Mouse (Mus musculus) bone marrow macrophage, adult 2 months (primary cell): ENCODE results near the gene Zbed6. TPM values are rescaled to one million over a fixed set of nuclear protein-coding genes. Genes with fewer than 3 reads are reported as not detected.

ENCODE experiments used
- H3K27ac ChIP-seq: 2 replicates; pipeline ENCODE4 v1.5.1; 2012; ENCODE audit warnings: low read depth, low read length; ENCODE audit not compliant: insufficient read depth
- H3K4me1 ChIP-seq: 2 replicates; pipeline ENCODE4 v1.6.1; 2012; ENCODE audit warnings: low read length; ENCODE audit not compliant: control insufficient read depth, insufficient read depth
- H3K4me3 ChIP-seq: 2 replicates; pipeline ENCODE4 v1.5.1; 2012; ENCODE audit warnings: mild to moderate bottlenecking, low read length, moderate library complexity; ENCODE audit not compliant: insufficient read depth
- CTCF ChIP-seq: IDR thresholded peaks from 2 replicates; pipeline ENCODE4 v1.5.1; 2012; ENCODE audit warnings: low read depth, mild to moderate bottlenecking, low read length, moderate library complexity
- POLR2A ChIP-seq: IDR thresholded peaks from 2 replicates; pipeline ENCODE4 v1.6.1; 2012; ENCODE audit warnings: mild to moderate bottlenecking, low read depth, low read length, borderline replicate concordance
- polyA plus RNA-seq: library from polyadenylated mRNA; stranded (reverse); fragments of >200 nt; gene quantifications from 2 replicates; pipeline ENCODE4 v1.2.4, GENCODE M21; 2012; ENCODE audit not compliant: missing spikeins, insufficient read depth, insufficient read length

Gene Zbed6
- polyA plus RNA-seq, 1 experiment = 6.6 TPM

- Histone ChIP-seq H3K4me1 (no peaks in the 10 kb centered on the region), H3K4me3 (no peak overlapping the region), H3K27ac (no peak overlapping the region)
- TF ChIP-seq CTCF = no peak
- no peak for TF ChIP-seq POLR2A
Observed at GRCm38 (mm10) chr1:133632168-133632567, 28.5 kb downstream of the Zbed6 start.

- TF ChIP-seq POLR2A = no peak
- no peak for TF ChIP-seq CTCF
- H3K4me1 ChIP-seq = no peaks in the 10 kb centered on the region
- H3K4me3 ChIP-seq = no peak overlapping the region
- H3K27ac ChIP-seq = no peak overlapping the region
Observed at GRCm38 (mm10) chr1:133625052-133625451, 35.6 kb downstream of the Zbed6 start.

DNA sequence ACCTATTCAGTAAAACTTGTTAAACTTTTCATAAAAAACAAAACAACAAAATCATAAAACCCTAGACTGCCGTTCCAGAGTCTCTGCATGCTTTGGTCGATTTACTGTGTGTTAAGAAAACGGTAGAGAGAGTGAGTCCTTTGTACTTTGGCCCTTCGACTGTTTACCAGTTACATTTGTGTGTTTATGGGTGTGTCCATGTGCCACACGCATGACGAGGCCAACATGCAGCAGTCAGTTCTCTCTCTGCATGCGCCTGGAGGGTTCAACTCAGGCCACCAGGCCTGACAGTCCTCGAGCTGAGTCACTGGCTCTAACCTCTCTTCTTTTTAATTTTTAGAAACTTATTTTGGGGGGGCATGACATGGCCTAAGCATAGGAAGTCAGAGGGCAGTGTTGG, 42.4 kb downstream of the Zbed6 start:
- no peak for TF ChIP-seq CTCF
- TF ChIP-seq POLR2A = no peak
- Histone ChIP-seq H3K27ac (no peak overlapping the region), H3K4me3 (no peak overlapping the region), H3K4me1 (peaks cover 4% of the 10 kb centered on the region; the same call in 1 of the 2 replicates)

DNA sequence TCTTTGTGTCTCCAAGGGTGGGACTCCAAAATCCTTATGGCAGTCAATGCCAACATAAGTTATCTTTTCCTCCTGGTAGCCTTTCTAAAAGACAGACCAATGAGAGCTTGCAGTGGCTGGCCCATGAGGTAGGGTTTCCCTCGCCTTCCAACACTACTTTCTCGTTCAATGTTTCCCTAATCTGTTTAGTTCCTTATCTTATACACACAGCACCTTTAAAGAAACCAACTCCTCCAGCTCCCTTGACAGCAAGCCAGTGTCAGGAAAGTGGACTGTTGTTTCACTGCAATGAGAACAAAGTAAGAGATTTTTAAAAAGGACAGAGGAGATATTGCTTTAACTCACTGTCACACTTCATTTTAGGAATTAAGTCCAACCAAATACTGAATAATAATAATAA, 42.8 kb downstream of the Zbed6 start:
- peaks cover 4% of the 10 kb centered on the region; the same call in 1 of the 2 replicates for H3K4me1 ChIP-seq
- TF ChIP-seq CTCF (no peak), POLR2A (no peak)
- no peak overlapping the region for H3K4me3 ChIP-seq
- no peak overlapping the region for H3K27ac ChIP-seq

- TF ChIP-seq POLR2A (no peak), CTCF (no peak)
- Histone ChIP-seq H3K4me1 (peaks cover 4% of the 10 kb centered on the region; the same call in 1 of the 2 replicates), H3K27ac (no peak overlapping the region), H3K4me3 (no peak overlapping the region)
Observed at GRCm38 (mm10) chr1:133613817-133614216, 46.9 kb downstream of the Zbed6 start.

DNA sequence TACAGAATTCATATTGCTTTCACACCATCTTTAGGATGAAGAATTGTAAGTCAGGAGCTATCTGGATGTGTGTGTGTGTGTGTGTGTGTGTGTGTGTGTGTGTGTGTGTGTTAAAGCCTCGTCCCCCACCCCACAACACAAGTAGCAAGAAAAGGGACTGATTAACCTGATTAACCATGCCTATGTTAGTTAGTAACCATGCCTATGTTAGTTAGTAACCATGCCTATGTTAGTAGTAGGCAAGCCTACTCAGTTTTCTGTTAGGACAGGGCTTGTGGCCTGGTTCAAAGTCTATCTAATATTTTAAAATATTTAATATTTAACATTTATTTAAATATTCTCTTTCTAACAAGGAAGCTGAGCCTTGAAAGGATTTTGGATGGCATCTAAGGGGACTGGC, 49.2 kb downstream of the Zbed6 start:
- H3K4me1 ChIP-seq = peaks cover 4% of the 10 kb centered on the region; the same call in 1 of the 2 replicates
- no peak overlapping the region for H3K4me3 ChIP-seq
- H3K27ac ChIP-seq = no peak overlapping the region
- TF ChIP-seq CTCF = no peak
- no peak for TF ChIP-seq POLR2A

GRCm38 (mm10) chr1:133610601-133611000, 50.1 kb downstream of the Zbed6 start:
- H3K4me1 ChIP-seq = peaks cover 4% of the 10 kb centered on the region; the same call in 1 of the 2 replicates
- no peak for TF ChIP-seq CTCF
- no peak for TF ChIP-seq POLR2A
- no peak overlapping the region for H3K27ac ChIP-seq
- H3K4me3 ChIP-seq = peak overlapping the region; percentile 18; the same call in 1 of the 2 replicates

DNA sequence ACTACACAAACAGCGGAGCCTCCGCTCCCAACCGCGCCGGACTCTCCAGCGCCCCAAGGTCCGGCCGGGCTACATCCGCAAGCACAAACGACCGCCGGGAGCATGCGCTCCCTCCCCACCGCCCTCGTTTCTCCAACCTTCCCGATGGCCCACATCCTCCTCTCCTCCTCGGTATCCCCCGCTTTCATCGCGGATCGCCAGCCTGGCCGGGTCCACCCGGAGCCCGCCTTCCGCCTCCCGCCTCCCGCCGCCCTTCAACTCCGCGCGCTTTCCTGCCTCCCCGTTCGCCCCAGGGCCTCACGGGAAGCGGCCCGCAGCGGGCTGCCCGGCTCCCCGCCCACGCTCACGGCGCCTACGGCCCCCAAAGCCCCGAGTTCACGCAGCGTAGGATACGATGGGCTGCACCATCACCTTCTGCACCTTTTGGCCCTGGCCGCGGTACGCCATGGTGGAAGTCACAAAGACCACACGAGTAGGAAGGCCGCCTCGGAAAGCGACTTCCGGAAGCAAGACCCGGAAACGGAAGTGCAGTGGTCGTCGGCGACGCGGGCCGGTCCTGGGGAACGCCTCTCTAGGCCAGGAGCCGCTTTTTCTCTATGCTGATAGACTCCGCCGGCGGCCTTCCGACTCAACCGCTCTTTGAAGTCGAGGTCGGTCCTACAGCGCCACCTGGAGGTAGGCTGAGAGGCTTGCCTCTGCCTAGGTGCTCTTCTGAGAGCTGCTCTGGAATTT, 50.7 kb downstream of the Zbed6 start, which contains the start of gene Snrpe:
Gene Snrpe (minus strand): TSS at position 521 of the 732 bp plus-strand sequence.
- H3K27ac ChIP-seq = peak within 1 kb of the TSS; percentile 87
- peak; percentile 52 for TF ChIP-seq CTCF
- TF ChIP-seq POLR2A = no peak
- H3K4me3 ChIP-seq = peak within 1 kb of the TSS; percentile 100
- H3K4me1 ChIP-seq = peaks cover 4% of the 10 kb centered on the region; the same call in 1 of the 2 replicates

Other genes with a start within 250 kb of the Zbed6 start
- not detected in 2 replicates for gene Sox13, start 236.5 kb downstream of the Zbed6 start, polyA plus RNA-seq
- 175 and 208 TPM in 2 replicates for gene Snrpe, start 50.6 kb downstream of the Zbed6 start, polyA plus RNA-seq
- 22.9 and 25.1 TPM in 2 replicates for gene Gm38394, start 433 bp upstream of the Zbed6 start, polyA plus RNA-seq
- not detected in 2 replicates for gene Lax1, start 29.2 kb upstream of the Zbed6 start, polyA plus RNA-seq
- 2.9 and 3.7 TPM in 2 replicates for gene Atp2b4, start 140.2 kb upstream of the Zbed6 start, polyA plus RNA-seq
- gene Optc, start 247.1 kb upstream of the Zbed6 start, polyA plus RNA-seq = not detected in 2 replicates